Mouse (Mus musculus): Measurements from ENCODE around the gene Gm45208.

DNA sequence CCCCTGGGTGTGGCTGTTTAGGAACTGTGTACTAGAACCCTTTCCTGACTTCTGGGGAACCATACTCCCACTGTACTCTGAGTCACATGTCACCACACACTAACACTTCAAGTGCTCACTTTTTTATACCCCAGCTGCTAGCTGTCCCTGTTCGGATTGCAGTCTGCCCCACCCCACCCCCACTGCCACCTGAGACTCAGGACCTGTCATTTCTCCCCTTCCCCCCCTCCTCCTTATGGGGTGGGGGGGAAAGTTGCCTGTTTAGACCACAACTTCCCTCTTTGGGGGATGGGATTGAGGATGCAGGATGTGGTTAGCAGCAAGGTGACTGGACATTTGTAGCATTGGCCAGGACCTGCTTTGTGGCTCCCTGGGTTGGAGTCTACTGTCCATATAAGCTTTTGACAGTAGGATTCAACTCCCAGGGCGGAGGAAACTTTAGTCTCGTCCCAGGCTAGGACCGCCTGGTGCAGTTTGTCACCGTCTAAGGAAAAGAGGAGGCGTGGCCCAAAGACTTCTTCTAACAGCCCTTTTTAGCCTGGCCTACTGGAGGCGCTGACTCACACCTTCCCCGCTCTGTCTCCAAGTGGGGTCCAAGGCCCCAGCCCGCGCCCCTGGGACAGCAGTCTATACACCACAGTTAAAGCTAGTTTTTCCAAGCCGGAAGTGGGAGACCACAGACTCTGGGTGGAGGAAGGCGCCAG is 48.3 kb upstream of the Gm45208 start:
- TF ChIP-seq CTCF (IDR thresholded peaks at IDR 0.05; ENCODE audit: borderline replicate concordance, control insufficient read depth, extremely low read depth, insufficient read depth, low read length, poor library complexity) (no peak), POLR2A (IDR thresholded peaks at IDR 0.05; ENCODE audit: control insufficient read depth, extremely low read depth, insufficient read depth, low read length, poor library complexity) (no peak)
